Mouse (Mus musculus): Measurements from ENCODE around the gene Ywhag. TPM values are rescaled to one million over a fixed set of nuclear protein-coding genes. Genes with fewer than 3 reads are reported as not detected.

Ywhag gene
- total RNA-seq, 2 experiments from 2014 or later: 285 to 296 TPM

DNA sequence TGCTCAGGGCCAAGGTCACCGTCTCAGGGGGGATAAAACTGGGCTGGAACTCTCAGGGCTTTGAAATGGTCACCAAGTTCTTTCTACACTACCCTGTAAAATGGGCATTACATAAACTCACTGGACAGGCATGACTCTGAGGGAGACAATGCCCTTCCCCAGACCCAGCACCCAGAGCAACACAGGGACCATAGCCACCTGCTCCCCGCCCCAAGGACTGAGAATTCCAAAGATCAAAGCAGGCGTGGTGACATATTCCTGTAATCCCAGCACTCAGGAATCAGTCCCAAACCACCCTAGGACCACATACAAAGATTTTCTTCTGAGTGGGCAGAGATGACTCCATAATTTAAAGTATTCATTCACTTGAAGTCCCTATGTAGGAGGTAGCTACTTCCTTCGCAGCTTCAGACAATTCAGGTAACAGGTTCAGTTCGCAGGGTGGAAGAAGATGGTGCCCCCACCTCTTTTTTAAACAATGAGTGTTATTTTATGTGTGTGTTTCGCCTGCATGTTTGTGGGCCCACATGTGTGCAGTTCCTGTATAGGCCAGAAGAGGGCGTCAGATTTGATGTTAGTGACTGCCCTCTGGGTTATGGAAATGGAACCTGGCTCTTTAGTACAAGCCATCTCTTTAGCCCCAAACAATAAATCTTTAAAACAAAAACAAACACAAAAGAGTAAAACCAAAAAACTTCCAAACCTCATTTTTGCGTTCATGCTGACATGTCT, 16.9 kb downstream of the Ywhag start:
- intact Hi-C loops (cut with DNase I): no loop called here
- no peak for DNase-seq (ENCODE audit: low spot score)

DNA sequence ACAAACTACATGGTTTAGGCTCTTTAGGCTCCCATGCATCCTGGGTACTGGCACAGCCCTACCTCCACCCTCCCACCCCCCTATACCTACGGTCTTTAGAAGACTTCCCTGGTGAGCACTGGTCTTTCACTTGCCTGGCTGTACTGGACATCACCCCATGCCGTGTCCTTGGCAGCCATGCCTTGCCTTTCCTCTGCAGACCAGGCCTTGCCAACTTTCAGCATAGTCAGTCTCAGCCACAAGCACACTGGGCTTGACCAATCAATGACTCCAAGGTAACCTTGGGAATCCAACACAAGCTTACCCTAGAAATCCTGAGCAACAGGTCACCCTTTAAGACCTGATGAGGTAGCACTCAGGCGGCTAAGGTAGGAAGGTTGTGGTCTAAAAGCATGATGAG, 17.8 kb downstream of the Ywhag start:
- intact Hi-C loops (cut with DNase I): no loop called here
- no peak for DNase-seq (ENCODE audit: low spot score)

DNA sequence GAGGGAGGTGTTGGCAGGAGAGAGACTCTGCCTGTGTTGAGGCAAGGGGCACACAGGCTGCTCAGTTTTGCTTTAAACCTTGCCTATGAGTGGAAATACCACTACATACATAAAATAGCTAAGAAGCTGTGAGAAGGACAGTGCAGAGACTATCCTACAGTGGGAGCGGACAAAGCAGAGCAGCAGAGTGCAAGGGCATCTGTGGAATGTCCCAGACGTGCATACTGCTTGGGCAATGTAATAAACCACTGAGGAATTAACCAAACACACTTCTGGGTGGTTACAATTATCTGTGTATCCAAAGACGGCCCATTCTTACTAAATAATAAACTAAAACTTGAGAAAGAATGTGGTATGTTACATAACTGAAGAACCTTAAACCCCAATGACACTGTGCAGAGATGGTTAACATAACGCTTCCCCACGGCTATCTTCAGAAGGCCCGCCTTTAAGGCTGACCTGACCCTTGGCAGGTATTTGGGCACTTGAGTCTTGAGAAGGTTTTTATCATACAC, 18.3 kb downstream of the Ywhag start:
- DNase-seq (ENCODE audit: low spot score): no peak
- intact Hi-C loops (cut with DNase I): no loop called here

DNA sequence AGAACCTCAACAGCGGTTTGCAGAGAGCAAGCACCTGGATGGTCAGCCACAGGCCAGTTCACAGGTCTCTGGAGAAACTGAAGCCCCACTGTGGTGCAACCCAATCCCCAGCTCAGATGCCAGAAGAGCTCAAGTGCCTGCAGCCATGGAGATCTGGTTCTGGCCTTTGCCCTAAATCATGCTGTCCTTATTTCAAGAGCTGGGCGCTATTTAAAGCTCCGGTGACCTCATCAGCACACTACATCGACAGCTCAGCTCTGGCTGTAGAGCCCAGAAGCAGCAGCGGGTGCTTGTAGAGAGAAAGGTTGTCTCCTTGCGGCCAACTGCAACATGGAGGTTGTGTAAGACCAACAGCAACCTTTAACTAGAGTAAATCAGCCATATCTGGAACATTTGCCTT, 20.3 kb downstream of the Ywhag start:
- peak; percentile 49 for DNase-seq (ENCODE audit: low spot score)
- intact Hi-C loops (cut with DNase I): no loop called here

DNA sequence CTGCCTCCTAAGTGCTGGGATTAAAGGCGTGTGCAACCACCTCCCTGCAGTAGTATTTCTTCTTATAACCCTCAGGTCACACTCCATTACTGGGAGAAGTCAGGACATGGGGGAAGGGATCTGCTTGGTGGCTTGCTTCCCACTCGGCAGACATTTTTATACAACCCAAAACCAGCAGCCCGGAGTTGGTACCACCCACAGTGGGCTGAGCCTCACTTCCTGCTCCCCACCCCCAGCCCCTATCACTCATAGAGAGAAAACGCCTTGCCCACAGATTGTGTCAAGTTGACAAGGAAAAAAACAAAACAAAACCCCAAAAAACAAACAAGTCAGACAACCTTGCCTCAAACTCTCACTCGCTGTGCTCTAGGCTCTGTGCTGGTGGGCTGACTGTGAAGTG, 21.2 kb downstream of the Ywhag start:
- DNase-seq (ENCODE audit: low spot score): no peak
- intact Hi-C loops (cut with DNase I): no loop called here

DNA sequence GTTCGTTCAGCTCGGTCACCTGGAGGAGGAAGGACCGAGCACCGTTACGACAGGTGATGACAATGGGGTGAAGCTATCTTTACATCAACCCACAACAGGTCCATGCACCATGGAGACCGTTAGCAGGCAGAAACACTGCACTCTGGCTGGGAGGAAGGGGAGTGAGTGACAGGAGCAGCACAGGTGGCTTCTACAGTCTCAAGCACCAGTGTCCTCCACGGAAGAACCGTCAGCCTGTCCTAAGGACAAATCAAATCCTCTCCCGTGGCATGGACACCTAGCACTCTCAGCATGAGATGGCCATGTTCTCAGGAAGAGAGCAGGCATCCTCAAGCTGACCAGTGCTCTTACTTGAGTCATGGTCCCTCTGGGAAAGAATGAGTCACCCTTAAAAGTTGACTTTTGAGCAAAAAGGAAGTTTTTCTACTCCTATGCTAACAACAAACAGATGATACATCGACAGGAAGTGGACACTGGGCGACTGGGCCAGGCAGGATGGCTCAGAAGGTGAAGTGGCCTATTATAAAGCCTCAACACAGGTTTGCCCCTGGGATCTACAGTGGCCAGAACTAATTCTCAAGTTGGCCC, 22.7 kb downstream of the Ywhag start:
- intact Hi-C loops (cut with DNase I): no loop called here

DNA sequence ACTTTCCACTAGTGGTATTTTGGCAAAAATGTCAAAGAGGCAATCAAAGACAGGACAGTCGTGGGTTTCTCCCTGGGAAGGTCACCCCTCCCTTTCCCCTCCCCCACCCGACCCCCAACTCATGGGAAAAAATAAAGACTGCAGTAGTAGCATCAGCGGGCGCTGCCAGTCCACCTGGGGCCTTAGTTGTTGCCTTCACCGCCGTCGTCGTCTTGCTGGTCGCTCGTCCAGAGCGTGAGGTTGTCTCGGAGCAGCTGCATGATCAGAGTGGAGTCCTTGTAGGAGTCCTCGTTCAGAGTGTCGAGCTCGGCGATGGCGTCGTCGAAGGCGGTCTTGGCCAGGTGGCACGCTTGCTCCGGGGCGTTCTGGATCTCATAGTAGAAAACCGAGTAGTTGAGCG, 23.6 kb downstream of the Ywhag start:
- intact Hi-C loops (cut with DNase I): no loop called here
- no peak for DNase-seq (ENCODE audit: low spot score)

More for the DNA sequence above, 22.7 kb downstream of the Ywhag start:
- DNase-seq (ENCODE audit: low spot score): no peak

DNA sequence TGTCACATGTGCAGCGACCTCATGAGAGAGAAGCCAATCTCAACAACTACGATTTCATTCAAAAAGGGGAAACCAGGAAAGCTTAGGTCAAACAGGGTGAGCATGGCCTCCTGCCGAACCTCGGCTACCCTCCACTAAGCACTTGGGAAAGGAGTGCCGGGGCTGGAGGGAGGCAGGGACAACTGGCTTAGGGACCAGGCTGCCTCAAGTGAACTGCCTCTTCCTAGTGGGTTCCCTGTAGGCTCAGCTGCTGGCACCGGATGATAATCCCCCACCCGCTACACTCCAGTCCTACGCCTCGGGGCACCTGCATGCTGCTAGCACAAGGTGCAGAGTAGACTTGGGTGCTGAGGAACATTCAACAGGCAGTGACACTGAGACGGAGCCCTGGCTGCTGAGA, 24.8 kb downstream of the Ywhag start:
- no peak for DNase-seq (ENCODE audit: low spot score)
- intact Hi-C loops (cut with DNase I): no loop called here

DNA sequence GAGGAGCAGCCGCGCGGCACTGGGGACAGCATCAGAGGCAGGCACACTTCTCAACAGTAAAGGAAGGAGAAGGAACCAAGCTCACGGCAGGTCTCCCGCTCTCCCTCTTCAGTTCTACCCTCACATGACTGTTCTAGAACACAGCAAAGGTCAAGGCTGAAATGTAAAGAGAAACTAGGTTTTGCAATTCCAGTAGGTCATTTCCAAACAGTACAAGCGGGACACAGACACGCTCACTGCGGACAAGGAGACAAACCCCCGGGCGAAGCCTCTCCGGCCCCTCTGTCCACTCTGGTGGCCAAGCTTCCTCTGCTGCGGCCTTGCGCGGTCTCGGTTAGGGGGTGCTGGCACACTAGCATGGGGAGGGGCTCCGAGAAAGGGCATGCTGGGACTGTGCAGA, 25.4 kb downstream of the Ywhag start:
- no peak for DNase-seq (ENCODE audit: low spot score)
- intact Hi-C loops (cut with DNase I): no loop called here

DNA sequence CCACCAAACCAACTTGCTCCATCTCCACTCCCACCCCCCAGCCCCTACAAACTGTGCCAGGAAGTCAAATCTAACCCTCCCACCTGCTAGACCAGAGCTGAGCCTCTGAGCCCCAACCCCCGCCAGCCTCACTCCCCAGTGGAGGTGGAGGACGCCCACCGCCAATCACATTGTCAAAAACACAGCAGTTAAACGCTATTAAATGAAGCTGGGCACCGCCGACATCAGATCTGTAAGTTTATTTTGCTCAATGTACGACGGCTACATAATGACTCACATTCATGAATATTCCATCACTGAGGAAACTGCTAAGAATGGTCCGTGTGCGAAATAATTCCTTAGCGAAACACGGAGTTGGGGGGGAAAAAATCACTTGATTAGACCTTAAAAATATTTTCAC, 26.2 kb downstream of the Ywhag start:
- intact Hi-C loops (cut with DNase I): no loop called here
- DNase-seq (ENCODE audit: low spot score): no peak

DNA sequence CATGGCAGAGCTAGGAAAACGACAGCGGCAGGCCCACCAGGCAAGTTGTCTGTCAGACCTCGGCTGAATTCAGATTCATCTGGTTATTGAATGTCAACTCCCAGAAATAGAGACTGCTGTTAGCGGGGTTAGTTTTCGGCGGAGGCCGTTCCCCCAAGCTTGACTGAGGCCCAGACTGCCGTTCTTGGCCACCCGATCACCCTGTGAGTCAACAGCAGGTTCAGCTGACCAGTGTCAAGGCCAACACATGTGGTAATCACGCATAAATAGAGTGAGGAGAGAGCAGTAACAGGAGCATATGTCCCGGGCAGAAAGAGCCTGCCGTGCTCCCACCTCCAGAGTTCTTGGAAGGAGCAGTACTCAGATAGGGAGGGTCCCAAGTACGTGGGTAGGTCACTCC, 27.2 kb downstream of the Ywhag start:
- intact Hi-C loops (cut with DNase I): no loop called here
- DNase-seq (ENCODE audit: low spot score): peak; percentile 66

DNA sequence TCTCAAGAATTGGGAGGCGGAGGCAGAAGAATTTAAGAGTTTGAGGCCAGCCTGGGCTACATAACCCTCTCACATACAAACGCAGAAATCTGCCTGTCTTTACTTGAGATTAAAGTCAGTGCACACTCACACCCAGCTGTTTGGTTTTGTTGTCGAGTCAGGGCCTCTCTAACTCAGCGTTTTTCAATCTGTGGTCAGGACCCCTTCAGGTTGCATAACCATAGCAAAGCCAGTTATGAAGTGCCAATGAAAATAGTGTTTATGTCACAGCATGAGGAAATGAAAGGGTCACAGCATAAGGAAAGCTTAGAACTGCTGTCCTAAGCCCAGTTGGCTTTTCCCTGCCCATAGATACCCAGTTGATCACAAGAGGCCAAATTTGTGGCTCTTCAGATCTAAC, 27.6 kb downstream of the Ywhag start:
- DNase-seq (ENCODE audit: low spot score): no peak
- intact Hi-C loops (cut with DNase I): no loop called here

DNA sequence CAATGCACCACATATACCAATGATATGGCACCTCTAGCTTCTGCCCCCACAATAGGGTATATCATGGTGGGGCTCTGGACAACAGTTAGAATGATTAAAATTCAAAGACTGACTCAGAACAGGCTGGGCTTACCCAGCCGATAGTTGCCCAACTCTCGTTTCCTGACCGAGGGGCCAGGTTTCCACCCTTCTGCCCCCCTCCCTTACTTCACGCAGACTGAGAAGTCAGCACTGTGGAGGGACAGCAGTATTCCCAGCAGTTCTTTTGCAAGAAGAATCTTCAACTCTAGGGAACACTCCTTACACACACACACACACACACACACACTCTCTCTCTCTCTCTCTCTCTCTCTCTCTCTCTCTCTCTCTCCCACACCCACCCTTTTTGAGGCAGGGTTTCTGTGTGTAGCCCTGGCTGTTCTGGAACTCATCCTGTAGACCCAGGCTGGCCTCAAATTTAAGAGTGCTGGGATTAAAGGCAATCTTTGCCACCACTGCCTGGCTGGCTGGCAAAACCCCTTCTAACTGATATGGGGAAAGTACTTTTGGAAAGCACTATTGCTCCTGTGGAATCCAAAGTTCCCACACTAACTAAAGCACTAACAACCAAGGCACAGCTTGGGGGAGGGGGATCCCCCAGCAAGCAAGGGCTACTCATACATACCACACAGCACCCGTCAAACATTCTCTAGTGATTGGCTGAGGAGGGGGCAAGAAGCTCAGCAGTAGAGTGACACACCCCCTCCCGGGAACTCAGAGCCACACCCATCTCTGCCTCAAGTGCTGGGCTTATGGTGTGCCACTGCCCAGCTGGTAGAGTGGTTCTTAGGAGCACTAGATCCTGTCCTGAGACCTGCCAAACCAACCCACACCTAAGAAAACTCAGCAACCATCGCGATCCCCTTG, 28.8 kb downstream of the Ywhag start:
- DNase-seq (ENCODE audit: low spot score): no peak
- intact Hi-C loops (cut with DNase I): no loop called here

DNA sequence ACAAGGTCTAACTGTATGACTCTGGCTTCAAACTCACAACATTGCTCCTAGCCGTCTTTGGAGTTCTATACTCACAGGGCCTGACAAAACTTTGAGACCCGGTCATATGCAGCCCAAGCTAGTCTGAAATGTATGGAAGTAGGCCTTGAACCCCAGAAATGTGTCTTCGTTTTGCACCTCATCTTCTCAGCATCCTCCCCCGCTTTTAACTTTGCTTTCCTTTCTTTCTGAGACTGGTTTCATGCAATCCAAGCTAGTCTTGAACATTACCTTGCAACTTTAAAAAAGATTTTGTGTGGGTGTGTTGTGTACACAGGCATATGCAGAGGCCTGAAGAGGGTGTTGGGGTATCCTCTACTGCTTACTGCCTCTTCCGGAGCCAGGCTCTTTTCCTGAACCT, 30.2 kb downstream of the Ywhag start:
- intact Hi-C loops (cut with DNase I): loop anchor here (1.0 kb wide), 1 partner anchor 31 kb away; no protein-coding TSS in a partner anchor
- no peak for DNase-seq (ENCODE audit: low spot score)

DNA sequence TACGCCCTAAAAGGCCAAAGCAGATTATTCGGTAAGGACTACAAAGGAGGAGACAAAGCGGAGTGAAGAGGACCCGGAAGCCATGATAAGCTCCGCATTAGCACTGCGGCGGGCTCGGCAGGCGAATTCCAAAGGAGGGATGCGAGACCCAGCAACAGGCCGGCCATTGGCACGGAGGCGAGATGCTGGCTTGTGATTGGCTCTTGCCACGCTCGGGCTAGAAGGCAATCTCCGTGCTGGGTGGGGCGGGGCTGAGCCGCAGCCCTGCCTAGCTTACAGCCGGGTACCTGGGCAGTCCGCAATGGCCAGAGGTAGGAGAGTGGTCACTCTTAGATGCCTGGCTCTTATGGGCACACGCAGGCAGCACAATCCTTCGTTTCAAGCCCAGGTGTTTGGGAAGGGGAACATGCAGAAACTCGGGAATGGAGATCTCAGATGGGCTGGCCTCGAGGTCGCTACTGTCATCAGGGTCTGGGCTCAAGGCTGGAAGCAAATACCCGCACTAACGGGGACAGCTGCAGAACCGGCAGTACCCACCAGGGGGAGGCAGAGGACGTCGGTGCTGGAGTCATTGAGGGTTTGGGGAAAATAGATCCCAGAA, 30.8 kb downstream of the Ywhag start:
- intact Hi-C loops (cut with DNase I): loop anchor here (1.0 kb wide), 2 partner anchors 32 to 62 kb away; no protein-coding TSS in a partner anchor
- peak; percentile 66 for DNase-seq (ENCODE audit: low spot score)

DNA sequence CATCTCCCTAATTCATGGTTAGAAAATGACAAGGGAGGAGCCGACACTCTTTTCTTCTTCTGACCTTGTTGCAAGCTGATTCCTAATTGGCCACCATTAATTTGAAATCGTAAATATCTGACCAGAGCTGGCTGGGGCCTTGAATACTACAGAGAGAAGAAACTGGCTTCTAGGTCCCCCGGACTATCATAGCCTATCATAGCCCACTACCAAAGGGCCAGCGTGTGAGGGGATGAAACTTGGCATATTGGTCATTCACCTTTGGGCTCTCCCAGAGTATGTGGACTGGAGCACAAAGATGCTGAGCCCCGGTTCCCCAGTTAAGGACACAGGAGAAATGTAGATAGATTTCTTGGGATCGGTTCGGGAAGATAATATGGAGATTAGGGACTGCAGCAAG, 31.4 kb downstream of the Ywhag start:
- intact Hi-C loops (cut with DNase I): loop anchor here (1.0 kb wide), 1 partner anchor 62 kb away; no protein-coding TSS in a partner anchor
- DNase-seq (ENCODE audit: low spot score): no peak

DNA sequence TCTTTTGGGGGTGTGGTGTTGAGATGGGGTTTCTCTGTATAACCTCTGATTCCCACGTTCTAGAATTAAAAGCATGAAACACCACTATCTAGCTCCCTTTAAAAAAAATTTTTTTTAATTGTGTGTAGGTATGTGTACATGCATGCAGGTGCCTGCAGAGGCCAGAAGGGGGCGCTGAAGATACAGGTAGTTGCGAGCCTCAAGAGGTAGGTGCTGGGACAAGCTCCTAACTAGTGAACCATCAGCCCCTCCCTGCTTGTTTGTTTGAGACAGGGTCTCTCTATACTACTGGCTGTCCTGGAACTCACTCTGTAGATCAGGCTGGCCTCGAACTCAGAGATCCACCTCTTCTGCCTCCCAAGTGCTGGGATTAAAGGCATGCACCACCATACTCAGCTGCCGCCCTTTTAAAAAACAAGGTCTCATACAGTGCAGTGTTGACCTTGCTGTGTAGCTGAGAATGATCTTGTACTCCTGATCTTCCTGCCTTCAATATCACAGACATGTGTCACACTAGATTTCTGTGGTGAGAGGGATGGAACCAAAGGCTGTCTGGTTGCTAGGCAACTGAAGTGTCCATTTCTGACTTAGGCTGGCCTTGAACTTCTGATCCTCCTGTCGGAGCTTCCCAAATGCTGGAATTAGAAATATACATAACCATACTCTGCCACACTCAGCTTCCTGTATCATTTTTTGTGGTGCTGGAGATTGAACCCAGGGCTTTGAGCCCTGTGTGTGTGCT, 32.9 kb downstream of the Ywhag start:
- no peak for DNase-seq (ENCODE audit: low spot score)
- intact Hi-C loops (cut with DNase I): no loop called here

DNA sequence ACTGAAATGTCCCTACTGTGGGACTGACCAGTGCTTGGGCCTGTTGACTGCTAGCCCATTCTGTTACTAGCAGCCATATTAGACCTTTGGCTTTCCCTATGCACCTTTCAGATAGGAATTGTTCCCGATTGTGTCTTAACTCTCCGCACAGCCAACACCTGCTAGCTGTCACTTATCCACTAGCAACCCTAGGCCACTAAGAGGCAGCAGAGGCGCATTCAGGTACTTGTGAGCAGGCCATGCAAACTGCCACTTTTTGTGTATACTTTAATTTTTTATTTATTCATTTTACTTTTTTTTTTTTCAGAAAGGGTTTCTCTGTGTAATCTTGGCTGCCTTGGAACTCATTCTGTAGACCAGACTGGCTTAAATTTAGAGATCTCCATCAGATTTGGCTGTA, 33.7 kb downstream of the Ywhag start:
- no peak for DNase-seq (ENCODE audit: low spot score)
- intact Hi-C loops (cut with DNase I): no loop called here

DNA sequence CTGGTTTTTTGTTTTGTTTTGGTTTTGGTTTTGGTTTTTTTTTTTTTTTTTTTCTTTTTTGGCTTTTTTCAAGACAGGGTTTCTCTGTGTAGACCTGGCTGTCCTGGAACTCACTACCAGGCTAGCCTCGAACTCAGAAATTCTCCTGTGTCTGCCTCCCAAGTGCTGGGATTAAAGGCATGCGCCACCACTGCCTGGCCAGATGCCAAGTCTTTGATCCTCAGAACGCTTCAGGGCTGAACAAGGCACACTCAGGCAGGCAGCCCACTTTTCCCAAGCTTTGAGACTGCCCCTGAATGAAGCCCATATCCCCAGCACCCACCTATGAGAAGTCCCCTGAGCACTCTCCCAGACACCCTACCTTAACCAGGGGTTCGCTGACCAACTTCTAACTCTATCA, 34.6 kb downstream of the Ywhag start:
- intact Hi-C loops (cut with DNase I): loop anchor here (5.0 kb wide), 1 partner anchor 162 kb away; no protein-coding TSS in a partner anchor
- DNase-seq (ENCODE audit: low spot score): no peak

All from heart, postnatal 25 days (tissue).